Mouse (Mus musculus) myocyte (in vitro differentiated cells): ENCODE measurements around the gene Scaf11. TPM values are rescaled to one million over a fixed set of nuclear protein-coding genes. Genes with fewer than 3 reads are reported as not detected.

Experiments used
- H3K27me3 ChIP-seq: one replicate; pipeline ENCODE4 v1.6.1; 2011; ENCODE audit not compliant: control insufficient read depth, insufficient read depth, insufficient read length
- H3K36me3 ChIP-seq: one replicate; pipeline ENCODE4 v1.6.1; 2011; ENCODE audit not compliant: control insufficient read depth, insufficient read depth
- H3K4me2 ChIP-seq: one replicate; pipeline ENCODE4 v1.6.1; 2011; ENCODE audit warnings: low read depth, control low read depth
- H3K4me3 ChIP-seq: one replicate; pipeline ENCODE4 v1.5.1; 2011; ENCODE audit warnings: mild to moderate bottlenecking, control low read depth, moderate library complexity
- H3K79me2 ChIP-seq: one replicate; pipeline ENCODE4 v1.6.1; 2011; ENCODE audit not compliant: control insufficient read depth, insufficient read depth
- H3ac ChIP-seq: one replicate; pipeline ENCODE4 v1.6.1; 2011; ENCODE audit not compliant: control insufficient read depth, insufficient read length
- CEBPB ChIP-seq: IDR thresholded peaks from 2 replicates; pipeline ENCODE4 v1.6.1; 2011; ENCODE audit warnings: mild to moderate bottlenecking, moderate library complexity; ENCODE audit not compliant: poor library complexity, insufficient read depth, severe bottlenecking
- E2F4 ChIP-seq: IDR thresholded peaks from one replicate; pipeline ENCODE4 v1.6.1; 2011; ENCODE audit warnings: mild to moderate bottlenecking, control low read depth, moderate library complexity; ENCODE audit not compliant: insufficient read depth
- MAX ChIP-seq: IDR thresholded peaks from one replicate; pipeline ENCODE4 v1.6.1; 2011; ENCODE audit warnings: low read depth, mild to moderate bottlenecking, control low read depth
- MYOD1 ChIP-seq, 3 experiments: IDR thresholded peaks; one replicate each; pipeline ENCODE4 v1.6.1; 2011; ENCODE audit warnings: control low read depth in 2 of 3, low read depth in 2 of 3, mild to moderate bottlenecking in 2 of 3, moderate library complexity in 1 of 3; ENCODE audit not compliant: insufficient read length in 2 of 3, control insufficient read depth in 1 of 3
- MYOG ChIP-seq, 3 experiments: IDR thresholded peaks; one replicate each; pipeline ENCODE4 v1.6.1; 2011; ENCODE audit warnings: control low read depth in 2 of 3, low read depth in 2 of 3, mild to moderate bottlenecking in 2 of 3; ENCODE audit not compliant: insufficient read length in 2 of 3, control insufficient read depth in 1 of 3, insufficient read depth in 1 of 3
- POLR2A ChIP-seq: IDR thresholded peaks from one replicate; pipeline ENCODE4 v1.6.1; 2011; ENCODE audit warnings: low read depth, mild to moderate bottlenecking, control low read depth, moderate library complexity; ENCODE audit not compliant: insufficient read length
- POLR2AphosphoS2 ChIP-seq: IDR thresholded peaks from one replicate; pipeline ENCODE4 v1.6.1; 2011; ENCODE audit warnings: low read depth, control low read depth; ENCODE audit not compliant: insufficient read length
- REST ChIP-seq: IDR thresholded peaks from one replicate; pipeline ENCODE4 v1.6.1; 2011; ENCODE audit warnings: mild to moderate bottlenecking, control low read depth, moderate library complexity; ENCODE audit not compliant: insufficient read depth, insufficient read length
- SRF ChIP-seq: IDR thresholded peaks from one replicate; pipeline ENCODE4 v1.6.1; 2011; ENCODE audit warnings: low read depth; ENCODE audit not compliant: control insufficient read depth, insufficient read length
- TCF12 ChIP-seq: IDR thresholded peaks from one replicate; pipeline ENCODE4 v1.6.1; 2011; ENCODE audit warnings: mild to moderate bottlenecking, control low read depth; ENCODE audit not compliant: poor library complexity, insufficient read depth, severe bottlenecking
- TCF3 ChIP-seq: IDR thresholded peaks from one replicate; pipeline ENCODE4 v1.6.1; 2011; ENCODE audit warnings: low read depth, control low read depth; ENCODE audit not compliant: insufficient read length
- USF1 ChIP-seq: IDR thresholded peaks from one replicate; pipeline ENCODE4 v1.6.1; 2011; ENCODE audit warnings: low read depth, mild to moderate bottlenecking, control low read depth, moderate library complexity
- polyA plus RNA-seq: library from polyadenylated mRNA; unstranded; fragments of >200 nt; fragmentation: generic; extraction: Trizol; gene quantifications from one replicate; pipeline ENCODE4 v1.2.1, GENCODE M21; 2012; ENCODE audit warnings: missing spikeins

The Scaf11 gene
- polyA plus RNA-seq, 1 experiment = 21.6 TPM

- TF ChIP-seq REST = no peak
- no peak for TF ChIP-seq TCF3
- H3K36me3 ChIP-seq = no peaks in the 10 kb centered on the region
- H3K79me2 ChIP-seq = no peaks in the 10 kb centered on the region
- no peak overlapping the region for H3K4me2 ChIP-seq
- no peak overlapping the region for H3ac ChIP-seq
- no peak overlapping the region for H3K4me3 ChIP-seq
- no peaks in the 10 kb centered on the region for H3K27me3 ChIP-seq
Observed at GRCm38 (mm10) chr15:96487066-96487698, 26.5 kb upstream of the Scaf11 start.

- Histone ChIP-seq H3K36me3 (no peaks in the 10 kb centered on the region), H3ac (no peak overlapping the region), H3K4me2 (no peak overlapping the region), H3K27me3 (no peaks in the 10 kb centered on the region), H3K4me3 (no peak overlapping the region), H3K79me2 (no peaks in the 10 kb centered on the region)
- no peak for TF ChIP-seq USF1
- no peak for TF ChIP-seq REST
- no peak for TF ChIP-seq MYOG (IDR thresholded peaks at IDR 0.05; ENCODE audit: control insufficient read depth in 1 of 3, insufficient read depth in 1 of 3, insufficient read length in 2 of 3, low read depth in 2 of 3)
- TF ChIP-seq POLR2AphosphoS2 = no peak
- TF ChIP-seq CEBPB = no peak
- TF ChIP-seq MAX = no peak
- no peak for TF ChIP-seq TCF12
- TF ChIP-seq SRF = no peak
- no peak for TF ChIP-seq TCF3
- no peak for TF ChIP-seq E2F4
- TF ChIP-seq POLR2A = no peak
- TF ChIP-seq MYOD1 (IDR thresholded peaks at IDR 0.05; ENCODE audit: control insufficient read depth in 1 of 3, insufficient read length in 2 of 3, low read depth in 2 of 3) = no peak
Observed at GRCm38 (mm10) chr15:96480822-96481221, 20.2 kb upstream of the Scaf11 start.

- Histone ChIP-seq H3K36me3 (no peaks in the 10 kb centered on the region), H3ac (no peak overlapping the region), H3K79me2 (no peaks in the 10 kb centered on the region), H3K4me3 (no peak overlapping the region), H3K4me2 (no peak overlapping the region), H3K27me3 (no peaks in the 10 kb centered on the region)
- TF ChIP-seq MYOD1 (IDR thresholded peaks at IDR 0.05; ENCODE audit: control insufficient read depth in 1 of 3, insufficient read length in 2 of 3, low read depth in 2 of 3) (no peak), MYOG (IDR thresholded peaks at IDR 0.05; ENCODE audit: control insufficient read depth in 1 of 3, insufficient read depth in 1 of 3, insufficient read length in 2 of 3, low read depth in 2 of 3) (no peak), SRF (no peak), E2F4 (no peak), REST (no peak)
Observed at GRCm38 (mm10) chr15:96478006-96478405, 17.4 kb upstream of the Scaf11 start.

GRCm38 (mm10) chr15:96476359-96476758, 15.7 kb upstream of the Scaf11 start:
- Histone ChIP-seq H3K4me2 (no peak overlapping the region), H3K4me3 (no peak overlapping the region), H3K27me3 (no peaks in the 10 kb centered on the region), H3ac (no peak overlapping the region), H3K79me2 (no peaks in the 10 kb centered on the region), H3K36me3 (no peaks in the 10 kb centered on the region)
- TF ChIP-seq MAX (no peak), MYOG (IDR thresholded peaks at IDR 0.05; ENCODE audit: control insufficient read depth in 1 of 3, insufficient read depth in 1 of 3, insufficient read length in 2 of 3, low read depth in 2 of 3) (no peak), TCF12 (no peak), REST (no peak), POLR2AphosphoS2 (no peak), USF1 (no peak)

GRCm38 (mm10) chr15:96475571-96475972, 14.9 kb upstream of the Scaf11 start:
- TF ChIP-seq TCF12 = no peak
- no peak for TF ChIP-seq E2F4
- no peak for TF ChIP-seq USF1
- TF ChIP-seq SRF = no peak
- TF ChIP-seq MAX = no peak
- TF ChIP-seq REST = no peak
- no peak for TF ChIP-seq POLR2A
- TF ChIP-seq POLR2AphosphoS2 = no peak
- no peak for TF ChIP-seq MYOG (IDR thresholded peaks at IDR 0.05; ENCODE audit: control insufficient read depth in 1 of 3, insufficient read depth in 1 of 3, insufficient read length in 2 of 3, low read depth in 2 of 3)
- TF ChIP-seq CEBPB = no peak
- no peak for TF ChIP-seq MYOD1 (IDR thresholded peaks at IDR 0.05; ENCODE audit: control insufficient read depth in 1 of 3, insufficient read length in 2 of 3, low read depth in 2 of 3)
- TF ChIP-seq TCF3 = no peak
- H3ac ChIP-seq = no peak overlapping the region
- H3K79me2 ChIP-seq = no peaks in the 10 kb centered on the region
- no peaks in the 10 kb centered on the region for H3K27me3 ChIP-seq
- H3K36me3 ChIP-seq = no peaks in the 10 kb centered on the region
- no peak overlapping the region for H3K4me2 ChIP-seq
- H3K4me3 ChIP-seq = no peak overlapping the region
